Mouse (Mus musculus) thymus, postnatal 4 days (tissue): ENCODE data around the gene Atp23.
A peak's percentile ranks its signal among the peaks of the same experiment; 100 is the strongest.
"Not testable (repeated sequence)": the region's sequence is repeated elsewhere in the genome, so short reads cannot be mapped to it uniquely, and the experiment has no call there.

Experiments
- DNase-seq: peaks from one replicate; pipeline ENCODE4 v3.0.0; 2021

The Atp23 gene

DNA sequence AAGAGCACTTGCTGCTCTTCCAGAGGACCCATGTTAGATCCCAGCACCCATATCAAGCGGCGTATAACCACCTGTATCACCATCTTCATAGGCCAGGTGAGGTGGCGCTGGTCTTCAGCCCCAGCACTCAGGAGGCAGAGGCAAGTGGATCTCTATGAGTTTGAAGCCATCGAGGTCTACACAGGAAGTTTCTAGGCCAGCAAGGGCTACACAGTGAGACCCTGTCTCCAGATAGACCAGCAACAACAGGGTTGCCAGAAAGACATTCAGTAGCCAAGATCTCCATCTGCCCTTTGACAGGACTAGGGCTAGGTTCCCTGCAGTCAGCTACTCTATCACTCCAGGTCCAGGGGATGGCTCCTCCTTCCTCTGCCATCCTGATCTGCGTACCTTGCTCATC is 5.7 kb upstream of the Atp23 start:
- no peak for DNase-seq

GRCm38 (mm10) chr10:126905650-126906075 is 4.5 kb upstream of the Atp23 start:
- peak; percentile 87 for DNase-seq

- peak; percentile 47 for DNase-seq
These were observed 3.9 kb upstream of the Atp23 start for GRCm38 (mm10) chr10:126905086-126905485.

- DNase-seq: peak; percentile 71
These were observed 3.1 kb upstream of the Atp23 start for GRCm38 (mm10) chr10:126904221-126904620.

GRCm38 (mm10) chr10:126901488-126901843 is 311 bp upstream of the Atp23 start:
- no peak for DNase-seq

DNA sequence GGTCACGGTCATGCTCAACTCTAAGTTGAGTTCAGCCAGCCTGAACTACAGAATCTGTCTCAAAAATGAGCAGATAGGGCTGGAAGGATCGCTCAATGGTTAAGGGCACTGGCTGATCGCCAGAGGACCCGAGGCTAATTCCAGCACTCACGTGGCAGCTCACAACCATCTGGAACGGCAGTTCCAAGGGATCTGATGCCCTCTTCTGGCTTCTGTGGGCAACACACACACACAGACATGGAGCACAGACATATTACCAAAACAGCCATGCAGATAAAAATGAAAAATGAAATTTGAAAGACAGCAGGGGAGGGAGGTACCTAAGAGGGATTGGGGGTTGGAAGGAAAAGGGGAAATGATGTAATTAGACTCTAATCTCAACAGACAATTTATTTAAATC is 5.3 kb downstream of the Atp23 start:
- no peak for DNase-seq

GRCm38 (mm10) chr10:126894061-126894460 is 7.1 kb downstream of the Atp23 start:
- no peak for DNase-seq

DNA sequence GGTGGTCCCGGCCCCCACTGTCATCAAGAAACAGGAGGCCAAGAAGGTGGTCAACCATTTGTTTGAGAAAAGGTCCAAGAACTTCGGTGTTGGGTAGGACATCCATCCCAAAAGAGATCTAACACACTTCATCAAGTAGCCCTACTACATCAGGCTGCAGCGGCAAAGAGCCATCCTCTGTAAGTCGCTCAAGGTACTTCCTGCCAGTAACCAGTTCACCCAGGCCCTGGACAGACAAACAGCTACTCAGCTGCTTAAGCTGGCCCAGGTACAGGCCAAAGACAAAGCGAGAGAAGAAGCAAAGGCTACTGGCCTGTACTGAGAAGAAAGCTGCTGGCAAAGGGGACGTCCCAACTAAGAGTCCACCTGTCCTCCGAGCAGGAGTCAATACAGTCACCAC is 8.0 kb downstream of the Atp23 start:
- DNase-seq: no peak

DNA sequence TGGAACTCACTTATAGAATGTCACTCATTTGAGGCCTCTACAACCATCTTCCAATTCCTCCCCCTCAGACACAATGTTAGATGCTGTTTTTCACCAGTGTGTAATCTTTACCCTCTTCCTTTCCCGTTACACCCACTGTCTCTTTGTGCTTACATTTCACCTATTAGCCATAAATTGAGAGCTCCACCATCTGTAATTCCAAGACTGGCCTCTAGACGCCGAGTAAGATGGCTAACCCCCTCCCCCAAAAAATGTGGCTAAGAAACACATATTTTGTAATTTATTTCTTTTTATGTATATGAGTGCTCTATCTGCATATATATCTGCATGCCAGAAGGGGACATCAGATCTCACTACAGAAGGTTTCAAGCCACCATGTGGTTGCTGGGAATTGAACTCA is 27.4 kb downstream of the Atp23 start:
- no peak for DNase-seq

DNA sequence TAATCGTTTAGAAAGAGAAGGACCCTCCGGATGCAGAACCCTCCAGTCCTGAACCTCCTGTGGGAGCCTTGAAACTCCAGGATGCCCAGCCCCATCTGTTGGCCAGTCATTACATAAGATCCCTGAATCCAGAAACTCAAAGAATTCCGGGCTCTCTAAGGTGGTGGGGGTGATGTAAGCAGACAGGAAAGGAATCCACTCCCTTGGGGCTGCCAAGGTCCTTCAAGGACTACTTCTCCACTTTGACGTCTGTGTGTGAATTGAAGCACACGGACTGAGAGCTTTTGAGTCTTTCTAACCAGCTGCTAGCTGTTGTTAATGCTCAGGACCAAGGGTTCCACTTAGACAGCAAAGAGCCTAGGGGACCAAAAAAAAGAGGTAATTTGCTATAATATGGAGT is 28.9 kb downstream of the Atp23 start:
- DNase-seq: no peak

GRCm38 (mm10) chr10:126869372-126870318 is 31.5 kb downstream of the Atp23 start:
- peak; percentile 78 for DNase-seq

GRCm38 (mm10) chr10:126865284-126865683 is 35.9 kb downstream of the Atp23 start:
- DNase-seq: no peak

DNA sequence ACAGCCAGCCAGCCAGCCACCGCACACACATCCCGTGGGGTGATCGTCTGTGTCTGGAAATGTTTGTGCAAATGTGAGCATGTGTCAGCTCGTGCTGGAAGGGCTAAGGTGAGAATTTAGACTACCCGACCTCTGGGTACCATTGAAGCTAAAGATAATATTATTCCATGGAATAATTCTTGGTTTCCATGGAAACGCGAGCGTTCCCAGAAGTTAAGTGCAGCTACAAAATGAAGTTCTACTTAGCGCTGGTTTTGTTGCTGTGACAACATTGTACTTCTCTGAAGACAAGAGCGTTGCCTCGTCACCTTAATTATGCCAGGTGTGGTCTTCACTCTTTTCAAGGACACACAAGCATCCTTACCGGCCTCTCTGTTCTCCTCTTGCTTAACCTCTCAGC is 39.0 kb downstream of the Atp23 start:
- no peak for DNase-seq

DNA sequence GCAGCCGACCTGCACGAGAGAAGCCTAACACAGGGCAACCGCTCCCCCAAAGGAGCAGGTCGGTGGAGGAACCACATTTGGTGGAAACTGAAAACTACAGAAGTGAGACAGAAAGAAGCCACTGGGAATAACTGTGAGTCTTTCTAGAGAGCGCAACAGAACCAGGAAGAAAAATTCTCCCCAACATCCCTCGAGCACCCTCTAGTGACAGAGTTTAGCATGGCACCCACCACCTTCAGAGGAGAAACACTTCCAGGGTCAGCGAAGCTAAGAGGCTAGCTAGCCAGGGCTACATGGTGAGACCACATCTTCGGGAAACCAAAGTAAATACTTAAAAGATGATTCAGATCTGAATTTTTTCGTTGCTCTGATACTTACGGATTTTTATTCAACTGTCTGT is 47.9 kb downstream of the Atp23 start:
- peak; percentile 52 for DNase-seq

DNA sequence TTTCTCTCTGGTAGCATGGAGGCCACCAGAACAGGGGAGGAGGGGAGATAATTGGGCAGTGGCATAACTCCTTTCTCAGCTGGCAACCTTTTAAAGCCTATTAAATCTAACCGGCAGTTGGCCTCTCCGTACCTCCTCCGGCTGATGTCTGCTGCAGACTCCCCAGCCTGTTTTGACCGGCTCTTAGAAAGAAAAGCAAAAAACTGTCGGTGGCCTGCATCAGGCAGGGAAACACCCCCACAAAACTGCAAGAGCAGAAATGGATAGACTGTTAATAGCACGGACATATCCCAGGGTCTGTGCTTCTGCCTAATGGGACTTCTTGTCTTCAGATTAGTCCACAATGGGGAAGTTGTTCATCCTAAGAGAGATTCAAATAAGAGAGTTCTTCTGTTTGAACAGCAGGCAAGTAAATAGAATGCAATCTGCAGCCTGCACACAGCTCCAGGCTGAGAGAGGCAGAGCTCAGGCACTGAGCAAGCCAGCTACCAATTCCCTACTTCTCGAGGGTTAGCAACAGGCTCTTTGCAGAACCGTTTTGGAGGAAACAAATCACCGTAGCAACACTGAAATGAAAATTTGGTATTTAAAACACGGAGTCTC is 55.7 kb downstream of the Atp23 start:
- no peak for DNase-seq

GRCm38 (mm10) chr10:126844689-126845088 is 56.5 kb downstream of the Atp23 start:
- DNase-seq: peak; percentile 42

GRCm38 (mm10) chr10:126840266-126840665 is 60.9 kb downstream of the Atp23 start:
- no peak for DNase-seq

DNA sequence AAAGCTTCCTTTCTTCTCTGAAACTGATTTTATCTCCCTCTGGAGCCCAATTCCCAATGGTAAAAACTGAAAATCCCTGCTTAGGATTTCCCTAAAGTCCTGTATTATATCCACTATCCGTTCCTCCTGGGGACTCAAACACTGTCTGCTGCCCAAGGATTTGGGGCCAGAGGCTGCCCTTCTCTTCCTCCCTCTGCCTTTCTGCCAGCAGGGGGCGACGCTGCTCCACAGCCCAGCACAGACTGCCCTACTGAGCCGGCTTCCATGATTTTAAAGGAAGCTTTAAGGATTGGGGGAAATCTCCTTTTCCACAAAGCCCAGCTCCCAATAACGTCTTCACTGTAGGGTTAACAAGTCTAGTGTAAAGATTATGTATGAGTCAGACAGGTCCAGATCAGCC is 68.1 kb downstream of the Atp23 start:
- DNase-seq: peak; percentile 42

DNA sequence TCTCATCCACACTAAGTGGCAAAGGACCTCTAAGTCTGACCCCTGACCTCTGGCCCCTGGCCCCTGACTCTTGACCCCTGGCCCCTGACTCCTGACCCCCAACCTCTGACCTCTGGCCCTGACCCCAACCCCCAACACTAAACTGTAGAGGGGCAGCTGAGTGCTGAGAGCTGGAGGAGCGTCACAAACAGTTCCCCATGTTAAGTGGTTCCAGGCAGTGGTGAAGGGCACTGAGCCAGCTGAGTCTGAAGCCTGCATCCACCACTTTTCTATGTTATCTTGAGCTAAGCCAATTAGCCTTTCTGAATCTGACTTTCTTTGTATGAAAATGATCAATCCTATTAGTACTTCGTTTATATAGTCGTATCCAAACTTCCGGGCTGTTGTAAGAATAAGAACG is 69.8 kb downstream of the Atp23 start:
- DNase-seq: no peak

- no peak for DNase-seq
These were observed 72.5 kb downstream of the Atp23 start for GRCm38 (mm10) chr10:126828618-126829017.

- DNase-seq: no peak
These were observed 73.1 kb downstream of the Atp23 start for GRCm38 (mm10) chr10:126827941-126828593.

GRCm38 (mm10) chr10:126826982-126827381 is 74.2 kb downstream of the Atp23 start:
- DNase-seq: no peak

- not testable (repeated sequence) for DNase-seq
These were observed 74.9 kb downstream of the Atp23 start for GRCm38 (mm10) chr10:126826216-126826615.

- DNase-seq: no peak
These were observed 78.7 kb downstream of the Atp23 start for GRCm38 (mm10) chr10:126822418-126822817.
